Mouse (Mus musculus) megakaryocyte-erythroid progenitor cell, adult 5 weeks (primary cell): ENCODE measurements around the gene Gstcd. TPM values are rescaled to one million over a fixed set of nuclear protein-coding genes. Genes with fewer than 3 reads are reported as not detected.

Experiments
- polyA plus RNA-seq: library from polyadenylated mRNA; stranded (reverse); fragments of >175 nt; gene quantifications from 2 replicates; pipeline ENCODE4 v1.2.3, GENCODE M21; 2012

The Gstcd gene
- polyA plus RNA-seq: 8.7 and 10.0 TPM in 2 replicates

DNA sequence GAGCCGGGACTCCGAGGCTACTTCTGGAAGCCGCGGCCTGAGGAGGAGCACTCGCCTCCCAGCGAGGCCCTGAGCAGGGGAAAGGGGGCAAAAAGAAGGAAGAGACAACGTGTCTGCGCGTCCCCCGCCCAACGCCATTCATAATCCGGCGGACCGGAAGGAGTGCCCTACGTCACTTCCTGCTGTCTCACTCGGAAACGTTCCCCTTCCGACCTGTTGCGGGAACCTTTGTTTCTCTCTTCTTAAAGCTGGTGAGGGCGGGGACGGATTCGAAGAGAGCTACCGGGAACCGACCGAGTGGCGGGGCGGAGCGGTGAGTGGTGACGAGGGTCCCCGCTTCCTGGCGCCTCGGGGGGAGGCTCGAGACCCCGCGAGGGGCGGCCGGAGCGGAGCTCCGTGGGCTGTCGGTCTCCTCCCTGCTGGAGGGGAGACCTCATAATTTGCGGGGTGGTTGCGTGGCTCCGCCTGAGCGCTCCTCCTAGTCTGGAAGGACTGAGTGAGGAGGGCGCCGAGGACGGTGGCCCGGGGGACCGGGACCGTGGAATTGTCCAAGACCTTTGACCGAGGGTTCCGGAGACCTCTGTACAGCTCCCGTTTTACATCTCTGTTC, at the start of gene Gstcd, which contains the start of gene Ints12:
Gstcd (minus strand) TSS at position 370 of the 610 bp plus-strand sequence.
Ints12 (plus strand) TSS at position 177 of the 610 bp plus-strand sequence.

DNA sequence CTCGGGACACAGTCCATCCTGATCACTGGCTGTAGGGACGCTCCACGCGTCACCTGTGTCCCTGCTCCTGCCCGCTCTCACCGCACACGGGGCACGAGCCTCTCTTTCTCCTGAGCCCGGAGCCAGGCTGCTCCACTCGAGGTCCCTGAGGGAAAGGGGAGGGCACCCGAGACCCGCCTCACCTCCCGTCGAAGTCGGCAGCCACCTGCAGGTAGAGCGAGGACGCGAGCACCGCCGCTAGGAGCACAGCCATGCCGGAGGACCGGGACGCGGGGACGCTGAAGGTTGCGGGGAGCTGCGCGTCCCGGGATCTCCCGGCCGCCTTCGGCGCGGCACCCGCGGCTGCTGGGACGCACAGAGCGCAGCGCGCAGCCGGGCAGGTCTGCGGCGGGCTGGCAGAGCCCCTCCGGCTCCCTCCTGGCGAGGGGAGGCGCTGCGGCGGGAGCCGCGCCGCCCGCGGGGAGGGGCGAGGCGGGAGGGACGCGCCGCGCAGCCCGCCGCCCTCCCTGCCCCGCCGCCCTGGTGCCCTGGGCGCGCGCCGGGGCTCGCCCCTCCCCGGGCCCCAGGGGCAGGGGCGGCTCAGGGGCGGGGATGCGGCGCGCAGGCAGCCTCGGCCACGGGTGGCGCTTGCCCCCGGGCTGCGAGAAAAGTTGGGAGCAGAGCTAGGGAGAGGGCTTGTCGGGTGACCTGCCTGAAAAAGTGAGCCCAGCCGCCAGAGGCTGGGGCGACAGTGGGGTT, 141.9 kb downstream of the Gstcd start, which contains the start of gene Npnt:
Npnt (minus strand) TSS at position 501 of the 738 bp plus-strand sequence.

Other genes with a start within 250 kb of the Gstcd start
- gene Npnt, start 141.7 kb downstream of the Gstcd start, polyA plus RNA-seq: 0.02 TPM in 1 of 2 replicates, not detected in the other
- gene Ints12, start 193 bp downstream of the Gstcd start, polyA plus RNA-seq: 1.7 and 2.0 TPM in 2 replicates
- not detected in 2 replicates for gene Arhgef38, start 142.9 kb upstream of the Gstcd start, polyA plus RNA-seq
- 41.7 and 46.5 TPM in 2 replicates for gene Ppa2, start 218.1 kb upstream of the Gstcd start, polyA plus RNA-seq